Mouse (Mus musculus): ENCODE measurements around the gene Tmem273.
A peak's percentile ranks its signal among the peaks of the same experiment; 100 is the strongest.

Gene Tmem273

GRCm38 (mm10) chr14:32814961-32815360 is 29.2 kb downstream of the Tmem273 start:
- no peak for DNase-seq

GRCm38 (mm10) chr14:32816533-32816932 is 30.8 kb downstream of the Tmem273 start:
- DNase-seq = no peak

- no peak for DNase-seq
Measured at GRCm38 (mm10) chr14:32817258-32817657, 31.5 kb downstream of the Tmem273 start.

- peak; percentile 12 for DNase-seq
Measured at GRCm38 (mm10) chr14:32819297-32819696, 33.5 kb downstream of the Tmem273 start.

GRCm38 (mm10) chr14:32822812-32823211 is 37.0 kb downstream of the Tmem273 start:
- no peak for DNase-seq

- DNase-seq = no peak
Measured at GRCm38 (mm10) chr14:32823861-32824260, 38.1 kb downstream of the Tmem273 start.

GRCm38 (mm10) chr14:32824267-32825150 is 38.7 kb downstream of the Tmem273 start:
- DNase-seq = no peak

GRCm38 (mm10) chr14:32825426-32826032 is 39.8 kb downstream of the Tmem273 start:
- DNase-seq = peak; percentile 40

GRCm38 (mm10) chr14:32827165-32827564 is 41.4 kb downstream of the Tmem273 start:
- DNase-seq = peak; percentile 18

GRCm38 (mm10) chr14:32827994-32828650 is 42.4 kb downstream of the Tmem273 start:
- DNase-seq = no peak

- DNase-seq = no peak
Measured at GRCm38 (mm10) chr14:32833847-32834246, 48.1 kb downstream of the Tmem273 start, which contains the start of gene Fam170b. TSS of gene Fam170b (plus strand) at chr14:32833962.

- no peak for DNase-seq
Measured at GRCm38 (mm10) chr14:32835181-32835580, 49.4 kb downstream of the Tmem273 start.

- no peak for DNase-seq
Measured at GRCm38 (mm10) chr14:32835596-32835995, 49.8 kb downstream of the Tmem273 start.

GRCm38 (mm10) chr14:32836191-32836590 is 50.4 kb downstream of the Tmem273 start:
- DNase-seq = no peak

- DNase-seq = no peak
Measured at GRCm38 (mm10) chr14:32842052-32842451, 56.3 kb downstream of the Tmem273 start.

- DNase-seq = no peak
Measured at GRCm38 (mm10) chr14:32854059-32854458, 68.3 kb downstream of the Tmem273 start.

GRCm38 (mm10) chr14:32856246-32856645 is 70.5 kb downstream of the Tmem273 start:
- DNase-seq = no peak

GRCm38 (mm10) chr14:32856681-32857328 is 71.0 kb downstream of the Tmem273 start, which contains the start of gene Vstm4:
TSS of gene Vstm4 (plus strand) at chr14:32856756.
- DNase-seq = peak; percentile 26

- DNase-seq = no peak
Measured at GRCm38 (mm10) chr14:32858361-32858760, 72.6 kb downstream of the Tmem273 start.

- no peak for DNase-seq
Measured at GRCm38 (mm10) chr14:32858941-32859510, 73.3 kb downstream of the Tmem273 start.

- DNase-seq = no peak
Measured at GRCm38 (mm10) chr14:32859831-32860569, 74.2 kb downstream of the Tmem273 start.

GRCm38 (mm10) chr14:32861149-32861581 is 75.4 kb downstream of the Tmem273 start:
- peak; percentile 27 for DNase-seq
